Mouse (Mus musculus): ENCODE measurements around the gene Mgst2.

The Mgst2 gene

DNA sequence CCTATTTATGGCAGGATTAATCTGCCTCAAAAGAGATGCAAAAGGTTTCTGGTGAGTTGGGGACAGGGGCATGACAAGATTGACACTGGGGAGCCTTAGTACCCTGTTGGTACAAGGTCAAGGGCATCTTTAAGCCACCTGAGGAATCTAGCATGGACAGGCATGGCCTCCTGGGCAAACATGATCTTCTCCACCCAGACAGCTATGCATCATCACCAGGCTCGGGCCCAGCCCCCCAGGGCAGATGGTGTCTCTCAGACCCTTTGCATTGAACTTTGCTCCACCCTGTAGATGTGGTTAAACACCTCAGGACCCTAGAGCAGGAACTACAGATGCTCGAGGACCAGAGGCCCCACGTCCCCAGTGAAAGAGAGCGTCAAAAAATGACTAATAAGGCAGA is at the start of gene Mgst2:
Gene Mgst2 (plus strand): TSS at position 301 of the 400 bp plus-strand sequence.
- DNase-seq (ENCODE audit: extremely low read depth, low read depth, low spot score) = no peak

DNA sequence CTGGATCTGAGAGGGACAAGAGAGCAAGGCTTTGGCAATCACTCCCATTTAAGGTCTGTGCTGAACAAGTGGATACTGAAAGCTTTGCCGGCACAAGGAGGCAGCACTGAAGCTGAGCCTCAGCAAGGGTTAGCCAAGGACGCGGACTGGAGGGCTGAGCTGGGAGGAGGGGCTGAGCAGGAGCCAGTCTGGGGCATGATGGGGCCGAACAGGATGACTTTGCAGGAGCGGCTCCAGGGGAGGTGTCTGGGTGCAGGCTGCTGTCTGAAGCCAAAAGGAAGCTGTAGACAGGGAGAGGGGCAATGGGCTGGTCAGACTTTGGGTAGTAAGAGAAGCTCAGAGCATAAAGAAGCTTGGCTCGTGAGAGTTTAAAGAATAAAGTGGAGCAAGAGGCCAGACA is 48.2 kb upstream of the Mgst2 start:
- DNase-seq (ENCODE audit: extremely low read depth, low read depth, low spot score) = no peak

DNA sequence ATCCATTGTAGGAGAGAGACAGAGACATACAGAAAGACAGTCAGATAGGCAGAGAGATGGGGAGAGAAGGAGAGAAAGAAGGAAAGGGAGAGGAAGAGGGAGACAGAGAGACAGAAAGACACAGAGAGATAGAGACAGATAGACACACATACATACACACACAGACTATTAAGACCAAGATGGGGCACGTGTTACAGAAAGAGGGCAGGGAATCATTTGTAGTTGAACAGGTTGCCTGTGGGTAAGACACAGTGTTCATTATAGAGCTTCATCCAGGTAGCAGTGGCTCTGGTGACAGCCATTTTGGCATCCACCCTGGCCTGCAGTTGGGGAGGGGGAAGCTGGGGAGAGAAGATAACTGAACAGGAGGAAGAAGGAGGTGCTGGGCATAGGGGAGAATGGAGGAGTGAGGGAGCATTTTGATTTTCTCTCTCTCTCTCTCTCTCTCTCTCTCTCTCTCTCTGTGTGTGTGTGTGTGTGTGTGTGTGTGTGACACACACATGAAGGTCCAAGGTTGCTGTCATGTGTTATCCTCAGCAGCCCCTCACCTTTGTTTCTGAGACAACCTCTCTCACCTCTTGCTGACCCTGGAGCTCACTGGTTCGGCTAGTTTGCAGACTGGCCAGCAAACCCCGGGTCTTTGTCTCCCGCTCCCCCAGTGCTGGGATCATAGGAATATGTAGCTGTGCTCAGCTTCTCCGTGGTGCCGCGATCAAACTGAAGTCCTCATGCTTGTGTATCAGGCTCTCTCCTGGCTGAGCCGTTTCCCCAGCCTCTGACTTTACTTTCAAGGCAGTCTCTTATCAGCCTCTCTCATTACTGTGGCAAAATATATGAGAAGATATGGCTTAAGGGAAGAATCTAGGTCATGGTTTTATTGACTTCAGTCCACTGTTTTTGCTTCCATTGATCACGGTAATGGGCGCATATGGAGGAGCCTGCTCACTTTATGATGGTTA is 47.5 kb upstream of the Mgst2 start:
- DNase-seq (ENCODE audit: extremely low read depth, low read depth, low spot score) = no peak

DNA sequence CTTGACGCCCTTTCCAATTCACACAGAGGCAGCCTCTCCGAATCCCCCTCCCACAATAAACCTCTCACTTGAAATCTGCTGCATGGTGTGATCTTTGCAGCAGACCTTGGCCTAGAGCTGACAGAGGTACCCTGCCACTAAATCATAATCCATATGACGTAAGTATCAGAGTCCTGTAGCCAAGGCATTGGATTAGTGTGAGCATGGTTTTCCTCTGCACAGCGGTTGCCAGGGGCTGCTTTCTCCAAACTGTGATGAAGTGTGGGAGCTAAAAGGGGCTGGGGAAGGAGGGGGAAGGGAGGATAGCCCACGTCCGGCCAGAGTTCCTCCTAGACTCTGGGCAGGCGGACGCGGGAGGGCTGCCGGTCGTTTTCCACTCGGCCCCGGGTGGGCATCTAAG is 45.9 kb upstream of the Mgst2 start:
- DNase-seq (ENCODE audit: extremely low read depth, low read depth, low spot score) = no peak

DNA sequence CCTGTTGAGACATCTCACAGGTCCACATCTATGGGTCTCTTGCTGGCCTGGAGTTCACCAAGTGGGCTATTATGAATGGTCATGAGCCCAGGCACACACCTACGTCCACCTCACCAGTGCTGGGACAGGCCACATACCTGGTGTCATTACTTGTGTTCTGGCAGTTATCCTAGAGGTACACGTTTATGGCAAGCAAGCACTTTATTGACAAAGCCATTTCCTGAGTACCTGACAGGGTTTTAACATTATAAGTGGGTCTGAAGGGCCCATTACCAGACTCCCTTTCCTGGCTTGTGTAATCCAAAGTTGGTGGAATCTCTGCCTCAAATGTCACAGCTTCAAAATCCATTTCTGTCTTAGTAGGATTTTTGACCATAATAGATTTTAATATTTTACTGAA is 36.2 kb upstream of the Mgst2 start:
- DNase-seq (ENCODE audit: extremely low read depth, low read depth, low spot score) = no peak

DNA sequence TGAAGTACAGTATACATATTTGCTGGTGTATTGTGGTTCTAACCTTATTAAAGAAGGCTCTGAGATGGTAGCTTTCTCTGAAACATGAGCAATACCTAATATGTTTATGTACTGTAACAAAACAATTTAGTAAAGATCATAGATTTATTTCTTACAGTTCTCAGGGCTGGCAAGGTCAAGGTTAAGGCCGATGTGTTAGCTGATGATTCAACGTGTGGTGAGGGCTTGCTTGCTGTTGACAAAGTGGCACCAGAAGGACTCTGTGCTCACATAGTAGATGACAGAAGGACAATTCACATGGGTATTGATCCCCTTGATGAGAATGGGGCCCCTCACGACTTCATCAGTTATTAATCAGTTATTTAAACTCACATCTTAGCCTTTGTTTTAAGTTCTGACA is 32.4 kb upstream of the Mgst2 start:
- DNase-seq (ENCODE audit: extremely low read depth, low read depth, low spot score) = no peak

DNA sequence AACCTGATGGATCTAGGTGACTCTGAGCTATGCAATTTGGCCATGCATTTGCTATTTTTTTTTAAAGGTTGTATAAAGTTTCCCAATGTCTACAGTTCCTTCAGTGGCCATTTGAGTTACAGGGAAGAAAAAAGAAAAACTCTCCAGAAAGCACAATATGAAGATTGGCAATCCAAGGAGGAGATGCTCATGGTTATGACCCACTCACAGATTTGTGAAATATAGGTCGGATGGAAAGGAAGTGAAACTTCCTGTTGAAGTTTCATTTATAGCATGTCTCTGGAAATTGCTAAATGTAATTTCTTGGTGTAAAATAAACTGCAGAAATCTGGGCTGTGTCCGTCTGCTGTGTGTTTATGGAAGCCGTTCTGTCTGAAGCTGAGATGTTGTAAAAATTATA is 31.2 kb upstream of the Mgst2 start:
- no peak for DNase-seq (ENCODE audit: extremely low read depth, low read depth, low spot score)

DNA sequence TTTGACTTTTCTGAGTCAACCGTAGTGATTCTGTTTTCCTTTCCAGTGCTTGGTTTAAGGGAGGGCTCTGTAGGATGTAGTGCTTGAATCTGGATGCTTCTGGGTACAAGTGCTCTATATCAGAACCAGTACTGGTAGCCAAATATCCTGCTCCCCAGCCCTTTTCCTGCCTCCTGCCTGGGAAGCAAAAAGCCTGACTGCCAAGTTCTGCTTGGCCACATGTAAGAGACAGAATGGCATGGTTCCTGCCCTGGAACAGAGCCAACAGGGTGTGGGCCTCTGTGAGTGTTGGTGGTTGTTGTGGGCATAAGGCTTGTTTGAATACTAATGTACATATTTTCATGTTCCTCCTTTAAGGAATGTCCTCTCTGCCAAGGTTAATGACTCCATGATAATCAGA is 29.4 kb upstream of the Mgst2 start:
- no peak for DNase-seq (ENCODE audit: extremely low read depth, low read depth, low spot score)

DNA sequence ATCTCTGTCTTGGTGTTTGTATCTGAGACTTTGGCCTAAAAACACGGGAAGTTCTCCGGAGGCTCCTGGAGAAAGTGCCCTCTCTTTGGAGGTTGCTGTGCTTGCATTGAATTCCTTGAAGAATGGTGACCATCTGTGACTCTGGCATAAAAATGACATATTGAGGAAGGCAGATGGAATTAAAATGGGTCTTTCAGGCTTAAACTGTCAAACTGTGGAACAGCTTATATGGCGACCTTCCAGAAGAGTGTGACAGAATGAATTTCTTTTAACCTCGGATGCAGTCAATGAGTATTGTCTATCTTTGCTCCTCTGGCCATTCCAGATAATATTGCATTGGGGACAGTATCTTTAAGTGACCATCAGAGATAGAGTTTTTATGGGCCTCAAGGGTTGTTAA is 28.2 kb upstream of the Mgst2 start:
- DNase-seq (ENCODE audit: extremely low read depth, low read depth, low spot score) = no peak

DNA sequence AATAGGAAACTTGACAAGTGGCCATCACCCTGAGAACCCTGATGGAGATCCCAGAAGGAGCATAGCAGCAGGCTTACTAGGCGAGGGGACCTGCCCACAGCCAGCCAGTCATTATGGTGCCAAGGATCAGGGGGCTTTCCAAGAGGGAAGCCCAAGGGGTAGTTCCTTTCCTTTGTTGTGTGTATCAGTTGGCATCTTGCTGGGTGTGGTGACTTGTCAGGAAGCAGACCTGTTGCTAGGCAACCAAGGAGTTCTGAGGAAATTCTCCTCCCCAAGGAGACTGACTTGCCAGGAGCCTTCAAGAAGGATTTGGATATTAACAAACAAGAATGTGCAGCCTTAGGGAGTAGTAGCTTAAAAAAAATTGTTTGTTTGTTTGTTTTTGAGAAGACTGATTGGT is 25.7 kb upstream of the Mgst2 start:
- no peak for DNase-seq (ENCODE audit: extremely low read depth, low read depth, low spot score)

DNA sequence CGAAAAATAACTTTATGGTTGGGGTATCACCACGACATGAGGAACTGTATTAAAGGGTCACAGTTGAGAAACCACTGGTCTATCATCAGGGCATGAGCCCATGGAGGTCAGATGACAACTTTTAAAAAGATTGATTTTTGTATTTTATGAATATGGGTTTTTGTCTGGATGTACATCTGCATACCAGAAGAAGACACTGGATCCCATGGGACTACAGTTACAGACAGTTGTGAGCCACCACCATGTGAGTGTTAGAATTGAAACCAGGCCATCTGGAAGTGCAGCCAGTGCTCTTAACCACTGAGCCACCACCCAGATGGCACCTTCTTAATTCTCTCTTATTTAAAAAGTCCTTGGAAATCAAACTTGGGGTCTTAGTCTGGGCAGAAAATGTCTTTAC is 24.2 kb upstream of the Mgst2 start:
- DNase-seq (ENCODE audit: extremely low read depth, low read depth, low spot score) = no peak

DNA sequence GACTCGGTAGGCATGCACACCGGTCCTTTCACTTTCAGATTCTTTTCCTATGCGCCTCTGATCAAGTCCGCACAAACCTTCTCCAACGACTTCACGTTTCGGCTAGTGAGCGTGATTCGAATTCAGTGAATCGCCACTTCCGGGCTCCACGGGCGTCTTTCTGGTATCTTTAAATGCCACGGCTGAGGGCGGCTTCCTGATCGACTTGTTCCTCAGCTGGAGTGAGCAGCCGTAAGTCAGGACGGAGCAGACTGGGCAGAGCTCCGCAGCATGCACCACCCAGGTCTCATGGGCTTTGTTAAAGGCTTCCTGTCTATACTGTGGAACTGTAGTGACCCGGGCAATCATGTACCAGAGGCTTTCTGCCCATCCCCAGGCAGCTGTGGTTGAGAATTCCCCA is 23.5 kb upstream of the Mgst2 start:
- no peak for DNase-seq (ENCODE audit: extremely low read depth, low read depth, low spot score)

DNA sequence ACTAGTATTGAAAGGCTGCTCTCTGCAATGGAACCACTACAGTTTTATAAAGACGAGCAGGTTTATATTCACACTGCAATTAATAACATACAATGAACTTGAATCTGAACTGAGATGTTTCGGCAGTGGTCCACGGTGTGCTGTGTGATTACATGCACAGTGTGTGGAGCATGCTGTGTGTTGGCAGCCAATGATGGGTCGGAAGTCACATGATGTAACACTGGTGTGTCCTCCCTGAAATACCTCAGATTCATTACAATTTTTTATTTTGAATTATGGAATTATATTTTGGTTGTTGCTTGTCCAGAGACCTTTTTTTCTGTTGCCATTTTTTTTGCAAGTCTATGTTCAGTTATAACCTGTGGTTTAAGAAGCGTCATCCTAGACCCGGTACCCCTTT is 22.8 kb upstream of the Mgst2 start:
- no peak for DNase-seq (ENCODE audit: extremely low read depth, low read depth, low spot score)

DNA sequence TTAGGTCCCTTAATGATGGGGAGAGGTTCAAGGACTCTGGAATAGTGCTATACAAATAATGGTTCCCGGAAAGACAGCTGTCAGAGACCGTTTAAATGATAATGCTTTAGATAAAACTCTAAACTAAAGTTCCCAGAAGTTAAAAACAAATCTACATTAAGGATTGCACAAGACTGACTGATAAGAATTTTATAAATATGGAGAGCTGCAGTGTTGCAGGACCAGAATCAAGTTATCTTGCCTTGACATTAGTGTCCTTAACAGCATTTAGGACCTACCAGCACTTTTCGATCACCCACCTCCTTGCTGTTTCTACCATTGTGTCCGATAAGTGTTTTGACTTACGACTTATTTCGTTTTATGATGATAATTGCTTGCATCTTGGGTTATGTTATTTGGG is 21.9 kb upstream of the Mgst2 start:
- DNase-seq (ENCODE audit: extremely low read depth, low read depth, low spot score) = no peak

DNA sequence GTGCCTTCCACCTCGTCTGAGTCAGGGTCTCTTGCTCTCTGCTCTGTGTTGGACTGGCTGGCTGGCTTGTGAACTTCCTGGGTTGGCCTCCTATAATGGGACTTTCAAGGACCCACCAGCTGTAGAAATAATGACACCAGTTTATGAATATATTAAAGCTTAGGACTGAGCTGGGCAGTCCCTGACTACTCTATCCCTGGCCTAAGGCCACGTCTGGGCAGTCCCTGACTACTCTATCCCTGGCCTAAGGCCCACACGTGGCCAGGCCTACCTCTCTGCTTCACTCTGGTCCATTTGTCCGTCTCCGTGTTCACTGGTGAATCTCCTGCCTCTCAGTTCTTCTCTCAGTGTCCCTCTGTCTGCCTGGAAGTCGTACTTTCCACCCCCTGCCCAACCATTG is 14.7 kb upstream of the Mgst2 start:
- DNase-seq (ENCODE audit: extremely low read depth, low read depth, low spot score) = no peak

DNA sequence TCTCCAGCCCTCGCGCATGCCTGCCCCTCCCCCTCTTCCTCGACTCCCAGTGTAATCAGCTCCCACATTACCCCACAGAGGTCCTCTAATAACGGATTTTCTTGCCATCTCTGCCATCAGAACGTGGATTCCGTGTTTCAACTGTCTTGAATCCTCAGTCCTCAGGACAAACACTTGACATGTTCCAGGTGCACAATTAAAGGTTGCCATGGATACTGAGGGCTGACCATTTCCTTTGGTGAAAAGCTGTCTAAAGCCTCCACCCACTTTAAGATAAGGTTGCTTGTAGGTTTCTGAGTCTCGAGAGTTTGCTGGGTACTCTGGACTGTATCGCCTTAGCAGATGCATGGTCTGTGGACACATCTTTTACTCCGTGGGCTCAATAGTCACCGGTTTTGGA is 13.9 kb upstream of the Mgst2 start:
- no peak for DNase-seq (ENCODE audit: extremely low read depth, low read depth, low spot score)

DNA sequence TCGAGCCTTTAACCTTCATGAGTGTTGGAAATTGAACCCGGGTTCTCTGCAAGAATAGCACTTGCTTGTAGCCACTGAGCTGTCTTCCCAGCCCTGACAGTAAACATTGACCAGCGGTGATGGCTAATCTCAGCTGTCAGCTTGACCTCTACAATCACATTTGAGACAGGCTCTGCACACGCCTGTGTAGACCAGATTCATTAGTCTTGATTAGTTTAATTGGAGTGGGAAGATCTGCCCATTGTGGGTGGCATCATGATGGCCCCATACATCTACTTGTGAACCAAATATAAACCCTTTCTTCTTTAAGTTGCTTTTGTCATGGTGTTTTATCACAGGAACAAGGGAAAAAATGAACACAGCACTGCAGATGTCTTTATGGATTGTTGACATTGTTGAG is 12.8 kb upstream of the Mgst2 start:
- no peak for DNase-seq (ENCODE audit: extremely low read depth, low read depth, low spot score)

DNA sequence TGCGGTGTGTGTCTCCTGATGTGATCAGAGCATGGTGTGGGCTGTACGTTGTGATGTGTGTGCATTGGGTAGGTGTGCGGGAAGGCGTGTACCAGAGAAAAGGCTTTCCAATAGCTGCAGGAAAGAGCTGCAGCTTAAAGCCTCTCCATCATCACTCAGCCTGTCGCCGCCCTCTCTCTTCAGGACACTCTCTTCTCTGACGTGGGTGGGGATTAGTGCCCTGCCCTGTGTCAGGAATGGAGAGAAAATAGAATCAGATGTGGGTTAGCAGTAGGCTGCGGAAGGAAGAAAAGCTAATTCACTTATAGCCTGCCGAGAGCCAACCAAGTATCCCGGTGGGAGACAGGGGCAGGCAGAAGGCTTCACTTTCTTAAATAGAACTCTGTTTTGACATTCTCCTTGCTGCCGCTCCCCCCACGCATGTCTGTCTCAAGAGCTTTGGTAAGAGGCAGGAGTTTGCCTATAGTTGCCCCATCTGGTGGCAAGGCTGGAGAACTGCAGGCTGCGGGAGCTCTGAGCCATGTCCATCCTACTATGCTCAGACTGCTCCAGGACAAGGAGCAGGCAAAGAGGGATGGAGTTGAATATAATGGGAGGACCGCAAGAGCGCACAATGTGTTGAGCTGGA is 12.0 kb upstream of the Mgst2 start:
- no peak for DNase-seq (ENCODE audit: extremely low read depth, low read depth, low spot score)

DNA sequence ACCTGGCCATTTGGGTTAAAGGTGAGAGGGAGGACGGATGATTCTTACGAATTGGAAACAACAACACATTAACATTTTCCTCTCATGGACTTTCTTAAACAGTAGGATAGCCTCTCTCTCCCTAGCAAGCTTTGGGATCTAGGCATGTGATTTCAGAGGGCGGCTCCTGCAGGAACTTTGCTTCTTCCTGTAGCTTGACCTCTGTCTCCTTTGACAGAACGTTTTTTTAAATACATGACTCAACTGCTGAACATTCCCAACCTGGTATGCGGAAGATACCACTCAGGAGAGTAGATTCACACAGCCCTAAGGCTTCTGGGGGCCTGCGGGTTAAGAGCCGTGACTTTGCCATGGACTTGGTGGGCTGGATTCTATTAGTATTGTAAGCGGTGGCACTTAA is 10.7 kb upstream of the Mgst2 start:
- DNase-seq (ENCODE audit: extremely low read depth, low read depth, low spot score) = no peak

DNA sequence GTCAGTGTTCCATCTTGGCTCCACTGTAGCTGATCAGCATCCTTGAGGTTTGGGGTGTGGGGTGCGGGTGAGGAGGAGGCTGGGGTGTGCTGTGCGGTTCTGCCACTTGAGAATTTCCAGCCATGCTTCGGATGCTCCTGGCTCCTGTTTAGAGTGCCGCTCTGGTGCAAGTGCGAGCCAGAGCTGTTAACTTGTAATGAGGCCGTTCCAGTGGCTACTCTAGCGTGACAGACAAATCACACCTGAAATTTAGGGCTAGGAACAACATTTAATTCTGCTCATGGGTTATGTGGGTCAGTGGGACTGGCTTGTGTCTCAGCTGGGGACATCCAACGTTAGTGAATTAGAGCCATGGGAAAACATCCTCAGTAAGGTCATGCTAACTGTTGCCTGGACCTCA is 10.2 kb upstream of the Mgst2 start:
- no peak for DNase-seq (ENCODE audit: extremely low read depth, low read depth, low spot score)

DNA sequence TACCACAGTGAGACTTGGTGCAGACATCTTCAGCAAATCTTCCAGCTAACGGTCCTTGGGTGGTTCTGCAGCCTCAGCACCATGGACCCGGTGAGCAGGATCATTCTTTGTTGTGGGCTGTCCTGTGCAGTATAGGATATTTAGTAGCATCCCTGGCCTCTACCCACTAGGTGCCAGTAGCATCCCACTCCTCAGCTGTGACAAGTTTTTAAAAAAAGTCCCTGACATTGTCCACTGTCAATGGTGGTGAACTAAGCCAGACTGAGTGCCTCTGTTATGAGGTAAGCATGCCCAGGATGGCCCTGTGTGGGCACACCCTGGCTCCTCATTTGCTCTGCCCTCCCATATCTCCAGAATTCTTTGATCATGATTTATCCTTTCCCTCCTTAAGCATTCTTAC is 9.0 kb upstream of the Mgst2 start:
- DNase-seq (ENCODE audit: extremely low read depth, low read depth, low spot score) = no peak

DNA sequence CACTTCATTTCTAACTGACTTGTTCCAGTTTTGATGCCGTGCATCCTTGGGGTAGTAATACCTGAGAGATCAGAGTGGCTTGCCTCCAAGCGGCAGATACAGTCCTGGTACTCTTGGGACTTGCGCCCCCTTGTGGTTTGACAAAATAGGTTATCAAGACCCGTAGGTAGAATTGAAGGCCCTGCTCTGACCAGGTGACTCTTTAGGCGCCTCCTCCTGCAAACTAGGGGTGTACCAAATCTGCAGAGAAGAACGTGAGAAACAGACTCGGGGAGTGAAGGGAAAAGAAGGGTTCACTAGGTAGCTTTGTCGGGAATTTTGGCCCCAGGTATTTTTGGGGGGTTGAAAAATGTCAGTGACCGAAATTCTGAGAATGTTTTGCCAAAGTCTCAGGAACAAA is 7.9 kb upstream of the Mgst2 start:
- DNase-seq (ENCODE audit: extremely low read depth, low read depth, low spot score) = no peak

DNA sequence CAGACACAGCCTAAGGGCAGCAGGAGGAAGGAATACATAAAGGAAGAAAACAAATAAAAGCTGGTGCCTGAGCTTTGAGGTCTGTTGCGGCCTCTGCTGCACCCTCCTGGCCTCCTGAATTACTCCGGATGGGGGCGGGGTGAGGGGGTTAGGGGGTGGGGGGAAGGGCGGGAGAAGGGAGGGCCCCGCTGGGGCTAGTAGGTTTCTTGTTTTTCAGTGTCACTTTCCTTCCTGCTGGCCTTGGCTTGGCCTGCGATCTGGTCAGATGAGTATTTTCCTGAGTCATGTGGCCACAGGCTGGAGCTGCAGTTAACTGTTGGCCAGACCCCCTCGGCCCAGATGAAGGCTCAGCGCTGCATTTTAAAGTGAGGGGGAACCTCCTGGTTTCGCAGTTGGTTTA is 7.5 kb upstream of the Mgst2 start:
- no peak for DNase-seq (ENCODE audit: extremely low read depth, low read depth, low spot score)
